Mouse (Mus musculus): ENCODE results near the gene Tas2r115.

DNA sequence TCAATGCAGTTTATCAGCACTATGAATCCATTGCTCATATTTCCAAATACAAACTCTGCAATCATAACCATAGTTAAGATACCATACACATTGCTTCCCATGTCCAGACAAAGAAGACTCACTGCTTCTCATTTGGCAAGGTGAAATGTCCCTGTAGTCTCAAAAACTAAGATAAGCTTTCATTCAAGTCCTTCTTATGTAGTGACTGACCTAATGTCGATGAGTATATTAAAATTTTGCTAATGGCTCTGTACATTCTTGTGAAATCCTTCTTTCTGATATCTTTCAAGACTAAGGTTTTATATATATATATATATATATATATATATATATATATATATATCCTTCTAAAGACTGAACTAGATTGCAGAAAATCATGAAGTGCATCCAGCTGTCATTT is 36.9 kb downstream of the Tas2r115 start, which contains the start of gene Tas2r121:
- TF ChIP-seq CTCF (IDR thresholded peaks at IDR 0.05 in 2 of 3, conservative IDR thresholded peaks at IDR 0.05 in 1 of 3; ENCODE audit: control insufficient read depth in 1 of 3, insufficient read depth in 1 of 3, low read depth in 2 of 3, low read length in 3 of 3, poor library complexity in 1 of 3, severe bottlenecking in 1 of 3): no peak
- TF ChIP-seq TCF12 (IDR thresholded peaks at IDR 0.05; ENCODE audit: low read depth, low read length): no peak
- no peak for TF ChIP-seq POLR2A (IDR thresholded peaks at IDR 0.05; ENCODE audit: control insufficient read depth in 1 of 2, insufficient read depth in 1 of 2, low read depth in 1 of 2, low read length in 2 of 2, poor library complexity in 1 of 2)
- no peak for TF ChIP-seq EP300 (IDR thresholded peaks at IDR 0.05; ENCODE audit: low read depth in 1 of 2, low read length in 2 of 2)
- no peak for TF ChIP-seq ELF1 (IDR thresholded peaks at IDR 0.05; ENCODE audit: low read depth, low read length)
- TF ChIP-seq MYC (IDR thresholded peaks at IDR 0.05; ENCODE audit: low read depth, low read length): no peak
- no peak for TF ChIP-seq BHLHE40 (IDR thresholded peaks at IDR 0.05; ENCODE audit: borderline replicate concordance, low read depth, low read length)
- TF ChIP-seq GABPA (IDR thresholded peaks at IDR 0.05; ENCODE audit: low read depth, low read length): no peak
- no peak for TF ChIP-seq MAX (IDR thresholded peaks at IDR 0.05; ENCODE audit: low read length)
- TF ChIP-seq ZNF384 (IDR thresholded peaks at IDR 0.05; ENCODE audit: low read depth, low read length): no peak
- TF ChIP-seq MEF2A (IDR thresholded peaks at IDR 0.05; ENCODE audit: extremely low read depth, insufficient replicate concordance, low read depth, low read length, poor library complexity, severe bottlenecking): no peak
- TF ChIP-seq NRF1 (IDR thresholded peaks at IDR 0.05; ENCODE audit: insufficient read depth, low read depth, low read length, poor library complexity, severe bottlenecking): no peak
- no peak for TF ChIP-seq RCOR1 (IDR thresholded peaks at IDR 0.05; ENCODE audit: low read depth, low read length)

Data from MEL (cell line).